Mouse (Mus musculus) testis, adult 2 months (tissue): ENCODE measurements around the gene P3h1. TPM values are rescaled to one million over a fixed set of nuclear protein-coding genes. Genes with fewer than 3 reads are reported as not detected.

Experiments
- H3K27ac ChIP-seq: fragments of 200-500 bp; 2 replicates; pipeline ENCODE4 v1.5.1; 2012; ENCODE audit warnings: low read depth, low read length; ENCODE audit not compliant: control insufficient read depth, insufficient read depth
- H3K27me3 ChIP-seq: fragments of 200-500 bp; 2 replicates; pipeline ENCODE4 v1.6.1; 2012; ENCODE audit warnings: mild to moderate bottlenecking, low read length, moderate library complexity; ENCODE audit not compliant: control insufficient read depth, insufficient read depth
- H3K36me3 ChIP-seq: fragments of 200-500 bp; 2 replicates; pipeline ENCODE4 v1.6.1; 2012; ENCODE audit warnings: mild to moderate bottlenecking, low read length; ENCODE audit not compliant: control insufficient read depth, insufficient read depth
- H3K4me1 ChIP-seq: fragments of 200-500 bp; 2 replicates; pipeline ENCODE4 v1.6.1; 2012; ENCODE audit warnings: low read length; ENCODE audit not compliant: control insufficient read depth, insufficient read depth
- H3K4me3 ChIP-seq: fragments of 200-500 bp; 2 replicates; pipeline ENCODE4 v1.5.1; 2012; ENCODE audit warnings: low read depth, mild to moderate bottlenecking, low read length, moderate library complexity, mixed read lengths; ENCODE audit not compliant: control insufficient read depth
- CTCF ChIP-seq: fragments of 200-500 bp; IDR thresholded peaks from 2 replicates; pipeline ENCODE4 v1.5.1; 2012; ENCODE audit warnings: low read depth, mild to moderate bottlenecking, inconsistent platforms, low read length, moderate library complexity; ENCODE audit not compliant: control insufficient read depth, insufficient read depth, insufficient replicate concordance
- POLR2A ChIP-seq: fragments of 200-500 bp; IDR thresholded peaks from 2 replicates; pipeline ENCODE4 v1.6.1; 2012; ENCODE audit warnings: low read depth, mild to moderate bottlenecking, inconsistent platforms, low read length, moderate library complexity; ENCODE audit not compliant: control insufficient read depth
- polyA plus RNA-seq: library from polyadenylated mRNA; depleted of rRNA; stranded (reverse); fragments of >200 nt; gene quantifications from 2 replicates; pipeline ENCODE4 v1.2.3, GENCODE M21; 2012; rRNA removed

Gene P3h1
- polyA plus RNA-seq, 1 experiment, result 11.9 TPM

- H3K27me3 ChIP-seq, result no peaks in the 10 kb centered on the region
- TF ChIP-seq POLR2A (peak; percentile 80), CTCF (no peak)
- H3K27ac ChIP-seq, result peak within 1 kb of the TSS; percentile 89
- H3K4me3 ChIP-seq, result peak within 1 kb of the TSS; percentile 95
- no peaks in the 10 kb centered on the region for H3K36me3 ChIP-seq
- peaks cover 12% of the 10 kb centered on the region for H3K4me1 ChIP-seq
Measured at GRCm38 (mm10) chr4:119294415-119295133, 61.9 kb downstream of the P3h1 start, which contains the start of gene Ybx1. Gene Ybx1 (minus strand): TSS chr4:119294604.

DNA sequence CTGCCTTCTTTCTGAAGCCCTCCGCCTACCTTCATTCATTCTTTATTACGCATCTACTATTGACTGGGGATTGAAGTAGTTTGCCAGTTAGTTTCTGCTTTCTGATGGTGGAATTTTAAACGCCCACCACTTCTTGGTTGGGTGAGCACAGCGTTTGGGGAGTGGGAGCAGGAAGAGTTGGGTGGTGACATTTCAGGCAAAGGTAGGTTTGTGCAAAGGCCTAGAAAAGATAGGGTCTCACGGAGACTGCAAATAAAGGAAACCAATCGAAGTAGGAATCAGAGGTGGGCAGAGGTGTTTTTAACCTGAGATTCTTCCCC is 62.4 kb downstream of the P3h1 start:
- H3K27ac ChIP-seq, result peak overlapping the region; percentile 89; the same call in 1 of the 2 replicates
- no peaks in the 10 kb centered on the region for H3K36me3 ChIP-seq
- H3K4me1 ChIP-seq, result peaks cover 12% of the 10 kb centered on the region
- H3K4me3 ChIP-seq, result peak overlapping the region; percentile 95
- no peaks in the 10 kb centered on the region for H3K27me3 ChIP-seq
- no peak for TF ChIP-seq CTCF
- no peak for TF ChIP-seq POLR2A

- H3K4me3 ChIP-seq, result no peak overlapping the region
- no peaks in the 10 kb centered on the region for H3K36me3 ChIP-seq
- no peak overlapping the region for H3K27ac ChIP-seq
- no peaks in the 10 kb centered on the region for H3K27me3 ChIP-seq
- peaks cover 11% of the 10 kb centered on the region for H3K4me1 ChIP-seq
- no peak for TF ChIP-seq CTCF
- no peak for TF ChIP-seq POLR2A
Measured at GRCm38 (mm10) chr4:119297361-119297760, 64.6 kb downstream of the P3h1 start.

Other genes with a start within 250 kb of the P3h1 start
- gene Slc2a1, start 124.2 kb upstream of the P3h1 start, polyA plus RNA-seq, result 6.9 and 7.1 TPM in 2 replicates
- gene Zfp691, start 58.7 kb upstream of the P3h1 start, polyA plus RNA-seq, result 25.9 and 28.6 TPM in 2 replicates
- 0.17 and 0.18 TPM in 2 replicates for gene Ermap, start 42.9 kb upstream of the P3h1 start, polyA plus RNA-seq
- 186 and 207 TPM in 2 replicates for gene Svbp, start 37.6 kb upstream of the P3h1 start, polyA plus RNA-seq
- gene Tmem269, start 14.7 kb upstream of the P3h1 start, polyA plus RNA-seq, result 114 and 136 TPM in 2 replicates
- gene AU022252, start 203 bp upstream of the P3h1 start, polyA plus RNA-seq, result 14.1 and 18.6 TPM in 2 replicates
- not detected in 2 replicates for gene Cldn19, start 22.5 kb downstream of the P3h1 start, polyA plus RNA-seq
- 821 and 914 TPM in 2 replicates for gene Ybx1, start 61.7 kb downstream of the P3h1 start, polyA plus RNA-seq
- gene Ppih, start 87.6 kb downstream of the P3h1 start, polyA plus RNA-seq, result 20.1 and 28.9 TPM in 2 replicates
- gene Ccdc30, start 182.6 kb downstream of the P3h1 start, polyA plus RNA-seq, result 182 and 206 TPM in 2 replicates
- 4.8 and 5.3 TPM in 2 replicates for gene Ppcs, start 189.5 kb downstream of the P3h1 start, polyA plus RNA-seq
- 89.5 and 104 TPM in 2 replicates for gene Zmynd12, start 189.9 kb downstream of the P3h1 start, polyA plus RNA-seq